Mouse (Mus musculus): Measurements from ENCODE around the gene Pex3. TPM values are rescaled to one million over a fixed set of nuclear protein-coding genes. Genes with fewer than 3 reads are reported as not detected.
"Not testable (repeated sequence)": the region's sequence is repeated elsewhere in the genome, so short reads cannot be mapped to it uniquely, and the experiment has no call there.

Gene Pex3
- polyA plus RNA-seq, 1 experiment from 2014 or later = 34.2 TPM

DNA sequence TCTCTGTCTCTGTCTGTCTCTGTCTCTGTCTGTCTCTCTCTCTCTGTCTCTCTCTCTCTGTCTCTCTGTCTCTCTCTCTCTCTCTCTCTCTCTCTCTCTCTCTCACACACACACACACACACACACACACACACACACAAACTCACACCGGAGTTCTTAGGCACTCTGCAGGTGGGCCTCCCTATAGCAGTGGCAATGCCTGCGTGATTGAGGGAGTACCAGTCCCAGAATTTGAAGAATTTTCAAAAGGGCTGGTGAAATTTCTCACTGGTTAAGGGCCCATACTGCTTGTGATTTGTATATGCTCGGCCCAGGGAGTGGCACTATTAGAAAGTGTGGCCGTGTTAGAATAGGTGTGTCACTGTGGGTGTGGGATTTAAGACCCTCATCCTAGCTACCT lies 51.4 kb downstream of the Pex3 start:
- not testable (repeated sequence) for H3K27me3 ChIP-seq (ENCODE audit: control insufficient read depth, insufficient read depth, low read depth, low read length); H3K4me1 ChIP-seq (ENCODE audit: control insufficient read depth, insufficient read depth, low read length); H3K9me3 ChIP-seq (replicated peaks; ENCODE audit: control insufficient read depth, low read length, poor library complexity, severe bottlenecking); H3K36me3 ChIP-seq (ENCODE audit: control insufficient read depth, insufficient read depth, low read length); H3K27ac ChIP-seq (ENCODE audit: low read length)
- 51% methylated on average over 4 of the region's 4 CpGs for WGBS
- ATAC-seq = peak; percentile 57; the same call in 1 of the 2 replicates
- H3K4me3 ChIP-seq (ENCODE audit: low read depth, low read length) = peak overlapping the region; percentile 66
- H3K9ac ChIP-seq (ENCODE audit: low read depth, low read length) = peak overlapping the region; percentile 79; the same call in 1 of the 2 replicates
- peak overlapping the region; percentile 61 for H3K4me2 ChIP-seq (ENCODE audit: low read length)

DNA sequence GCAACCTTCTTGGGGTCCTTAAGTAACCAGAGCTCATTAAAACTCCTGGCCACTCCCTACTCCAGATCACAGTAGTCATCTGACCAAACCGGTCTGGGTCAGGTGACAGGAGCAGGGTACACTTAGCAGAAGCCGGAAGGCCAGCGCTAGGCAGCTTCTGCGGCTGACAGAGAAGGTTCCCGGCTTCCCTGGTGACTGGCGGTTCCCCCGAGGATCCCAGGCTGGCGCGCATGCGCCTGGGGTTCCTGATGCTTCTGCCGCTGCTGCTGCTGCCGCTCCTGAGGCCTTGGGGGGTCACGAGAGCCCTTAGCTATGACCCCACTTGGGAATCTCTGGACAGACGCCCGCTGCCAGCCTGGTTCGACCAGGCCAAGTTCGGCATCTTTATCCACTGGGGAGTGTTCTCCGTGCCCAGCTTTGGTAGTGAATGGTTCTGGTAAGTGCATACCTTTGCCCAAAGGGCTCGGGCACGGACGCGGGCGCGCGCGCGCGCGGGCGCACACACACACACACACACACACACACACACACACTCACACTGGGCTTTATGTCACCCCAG lies 51.9 kb downstream of the Pex3 start:
- Histone ChIP-seq H3K27ac (ENCODE audit: low read length) (no peak overlapping the region), H3K27me3 (ENCODE audit: control insufficient read depth, insufficient read depth, low read depth, low read length) (no peaks in the 10 kb centered on the region), H3K4me1 (ENCODE audit: control insufficient read depth, insufficient read depth, low read length) (peaks cover 10% of the 10 kb centered on the region), H3K4me3 (ENCODE audit: low read depth, low read length) (peak overlapping the region; percentile 66), H3K36me3 (ENCODE audit: control insufficient read depth, insufficient read depth, low read length) (peaks cover 7% of the 10 kb centered on the region), H3K9ac (ENCODE audit: low read depth, low read length) (peak overlapping the region; percentile 79), H3K4me2 (ENCODE audit: low read length) (peak overlapping the region; percentile 61), H3K9me3 (replicated peaks; ENCODE audit: control insufficient read depth, low read length, poor library complexity, severe bottlenecking) (no peaks in the 10 kb centered on the region)
- 0% methylated on average over 22 of the region's 30 CpGs for WGBS
- peak; percentile 95 for ATAC-seq

DNA sequence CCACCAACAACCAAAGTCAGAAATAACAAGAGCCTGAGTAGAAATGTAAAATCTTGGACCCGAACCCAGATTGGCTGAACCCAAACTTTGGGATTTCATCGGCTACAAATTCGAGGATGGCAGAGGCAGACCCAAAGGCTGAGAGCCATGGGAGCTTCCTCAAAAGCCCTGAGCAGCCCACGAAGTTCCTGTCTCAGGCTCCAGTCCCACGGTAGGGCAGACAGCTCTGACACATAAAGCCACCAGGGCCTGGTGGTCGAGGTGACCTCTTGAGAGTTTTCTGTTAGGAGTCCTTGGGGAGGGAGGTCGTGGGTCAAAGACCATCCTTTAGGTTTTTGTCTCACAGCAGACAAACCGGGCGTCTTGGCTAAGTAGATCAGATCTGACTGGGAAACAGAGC lies 52.5 kb downstream of the Pex3 start:
- H3K27ac ChIP-seq (ENCODE audit: low read length) = no peak overlapping the region
- peaks cover 2% of the 10 kb centered on the region; the same call in 1 of the 2 replicates for H3K36me3 ChIP-seq (ENCODE audit: control insufficient read depth, insufficient read depth, low read length)
- ATAC-seq = peak; percentile 16; the same call in 1 of the 2 replicates
- no peaks in the 10 kb centered on the region for H3K9me3 ChIP-seq (replicated peaks; ENCODE audit: control insufficient read depth, low read length, poor library complexity, severe bottlenecking)
- no peaks in the 10 kb centered on the region for H3K27me3 ChIP-seq (ENCODE audit: control insufficient read depth, insufficient read depth, low read depth, low read length)
- H3K4me2 ChIP-seq (ENCODE audit: low read length) = peak overlapping the region; percentile 61
- H3K4me3 ChIP-seq (ENCODE audit: low read depth, low read length) = peak overlapping the region; percentile 66
- peaks cover 10% of the 10 kb centered on the region for H3K4me1 ChIP-seq (ENCODE audit: control insufficient read depth, insufficient read depth, low read length)
- peak overlapping the region; percentile 79; the same call in 1 of the 2 replicates for H3K9ac ChIP-seq (ENCODE audit: low read depth, low read length)
- WGBS = 42% methylated on average over 9 of the region's 9 CpGs

DNA sequence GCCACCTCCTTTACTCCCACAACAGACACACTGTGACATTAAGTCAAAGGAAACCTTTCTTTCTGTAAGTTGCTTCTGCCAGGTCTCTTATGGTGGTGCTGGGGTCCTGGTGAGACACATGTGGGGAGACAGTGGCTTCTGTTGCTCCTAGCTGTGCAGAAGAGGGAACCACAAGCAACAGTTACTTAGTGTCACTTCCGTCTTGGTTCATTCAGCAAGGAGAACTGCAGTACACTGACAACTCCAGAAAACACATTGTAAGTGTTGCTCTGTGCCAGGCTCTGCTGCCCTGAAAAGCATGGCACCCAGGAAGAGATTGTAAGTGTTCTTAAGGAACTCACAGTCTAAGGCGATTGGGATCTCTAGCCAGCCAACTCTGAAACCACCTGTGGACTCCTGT lies 53.6 kb downstream of the Pex3 start, which contains the start of gene Fuca2:
TSS of gene Fuca2 (plus strand) at position 210 of the 400 bp plus-strand sequence.
- H3K27me3 ChIP-seq (ENCODE audit: control insufficient read depth, insufficient read depth, low read depth, low read length) = no peaks in the 10 kb centered on the region
- no peaks in the 10 kb centered on the region for H3K9me3 ChIP-seq (replicated peaks; ENCODE audit: control insufficient read depth, low read length, poor library complexity, severe bottlenecking)
- no peak within 1 kb of the TSS for H3K4me3 ChIP-seq (ENCODE audit: low read depth, low read length)
- 0 out of 2 replicates have a peak, but pooled peaks cover 2% of the 10 kb centered on the region for H3K36me3 ChIP-seq (ENCODE audit: control insufficient read depth, insufficient read depth, low read length)
- H3K27ac ChIP-seq (ENCODE audit: low read length) = no peak within 1 kb of the TSS
- no peak for ATAC-seq
- 79% methylated on average over 2 of the region's 2 CpGs for WGBS
- no peak within 1 kb of the TSS for H3K4me2 ChIP-seq (ENCODE audit: low read length)
- H3K4me1 ChIP-seq (ENCODE audit: control insufficient read depth, insufficient read depth, low read length) = peaks cover 10% of the 10 kb centered on the region
- no peak within 1 kb of the TSS for H3K9ac ChIP-seq (ENCODE audit: low read depth, low read length)

DNA sequence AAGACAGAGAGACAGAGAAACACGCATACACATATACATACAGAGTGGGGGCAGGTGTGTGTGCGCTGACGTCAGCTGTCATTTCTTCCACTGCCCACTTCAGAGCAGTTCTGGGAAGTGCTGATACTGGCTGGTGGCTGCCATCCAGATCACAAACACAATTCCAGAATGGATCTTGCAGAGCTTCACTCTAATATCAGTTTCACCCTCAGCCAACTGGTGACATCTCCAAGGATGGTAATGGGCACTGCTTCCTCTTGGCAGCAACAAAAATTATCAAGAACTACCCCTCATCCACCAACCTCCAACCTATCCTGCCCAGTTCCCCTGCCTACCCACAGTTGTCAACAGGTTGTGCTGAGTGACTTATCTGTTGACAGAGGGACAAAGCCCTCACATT lies 56.6 kb downstream of the Pex3 start:
- 96% methylated on average over 3 of the region's 3 CpGs for whole genome bisulfite sequencing
- no peak overlapping the region for H3K27ac ChIP-seq (ENCODE audit: low read length)
- no peaks in the 10 kb centered on the region for H3K9me3 ChIP-seq (replicated peaks; ENCODE audit: control insufficient read depth, low read length, poor library complexity, severe bottlenecking)
- H3K36me3 ChIP-seq (ENCODE audit: control insufficient read depth, insufficient read depth, low read length) = no peaks in the 10 kb centered on the region
- no peak overlapping the region for H3K4me3 ChIP-seq (ENCODE audit: low read depth, low read length)
- no peak overlapping the region for H3K4me2 ChIP-seq (ENCODE audit: low read length)
- ATAC-seq = no peak
- no peak overlapping the region for H3K9ac ChIP-seq (ENCODE audit: low read depth, low read length)
- H3K27me3 ChIP-seq (ENCODE audit: control insufficient read depth, insufficient read depth, low read depth, low read length) = no peaks in the 10 kb centered on the region
- no peaks in the 10 kb centered on the region for H3K4me1 ChIP-seq (ENCODE audit: control insufficient read depth, insufficient read depth, low read length)

DNA sequence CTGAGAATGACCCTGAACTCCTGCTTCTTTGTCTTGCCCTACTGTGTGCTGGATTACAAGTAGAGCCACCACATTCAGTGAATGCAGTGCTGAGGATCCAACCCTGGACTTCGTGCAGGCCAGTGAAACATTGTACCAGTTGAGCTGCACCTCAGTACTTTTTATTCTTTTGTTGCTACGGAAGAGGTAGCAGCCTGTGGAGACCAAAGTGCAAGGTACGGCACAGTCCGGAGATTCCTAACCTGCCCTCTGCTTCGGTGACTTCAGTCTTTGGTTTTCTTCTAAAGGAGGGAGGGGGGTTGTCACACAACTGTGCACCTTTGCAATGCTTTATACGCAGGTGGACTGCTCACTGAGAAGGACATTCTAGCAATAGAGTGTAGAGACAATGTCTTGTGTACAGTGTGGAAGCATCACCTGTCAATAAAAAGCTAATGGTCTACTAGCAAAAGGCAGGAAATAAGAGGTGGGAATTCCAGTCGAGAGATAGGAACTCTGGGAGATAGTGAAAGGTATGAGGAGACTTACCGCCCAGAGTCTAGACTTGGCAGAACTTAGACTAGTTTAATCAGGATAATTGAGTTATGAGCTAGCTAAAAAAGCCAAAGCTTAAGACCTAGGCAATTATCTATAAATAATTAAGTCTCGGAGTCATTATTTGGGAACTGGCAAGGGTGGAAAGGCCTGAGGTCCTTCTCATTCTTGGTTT lies 58.8 kb downstream of the Pex3 start:
- H3K9ac ChIP-seq (ENCODE audit: low read depth, low read length) = no peak overlapping the region
- H3K27me3 ChIP-seq (ENCODE audit: control insufficient read depth, insufficient read depth, low read depth, low read length) = no peaks in the 10 kb centered on the region
- H3K4me1 ChIP-seq (ENCODE audit: control insufficient read depth, insufficient read depth, low read length) = no peaks in the 10 kb centered on the region
- no peaks in the 10 kb centered on the region for H3K36me3 ChIP-seq (ENCODE audit: control insufficient read depth, insufficient read depth, low read length)
- H3K4me3 ChIP-seq (ENCODE audit: low read depth, low read length) = no peak overlapping the region
- ATAC-seq = no peak
- H3K27ac ChIP-seq (ENCODE audit: low read length) = no peak overlapping the region
- H3K9me3 ChIP-seq (replicated peaks; ENCODE audit: control insufficient read depth, low read length, poor library complexity, severe bottlenecking) = no peaks in the 10 kb centered on the region
- no peak overlapping the region for H3K4me2 ChIP-seq (ENCODE audit: low read length)
- 90% methylated on average over 9 of the region's 9 CpGs for WGBS

DNA sequence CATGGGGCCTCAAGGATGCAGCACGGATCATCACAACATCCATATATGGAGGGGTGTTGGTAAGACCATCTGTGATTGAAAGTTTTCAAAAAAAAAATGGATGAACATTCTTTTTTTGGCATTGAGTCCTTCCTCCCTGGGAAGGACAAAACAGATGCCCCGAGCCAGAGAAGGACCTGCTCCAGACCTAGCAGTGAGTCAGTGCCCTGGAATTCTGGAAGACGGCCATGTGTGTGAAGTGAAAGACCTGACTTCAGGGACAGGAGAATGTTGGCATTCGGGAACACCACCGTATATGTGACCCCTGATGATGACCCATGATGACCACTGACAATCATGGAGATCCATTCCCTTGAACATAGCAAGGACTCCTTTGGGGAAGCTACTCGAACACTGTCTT lies 63.3 kb downstream of the Pex3 start:
- Histone ChIP-seq H3K9ac (ENCODE audit: low read depth, low read length) (no peak overlapping the region), H3K4me2 (ENCODE audit: low read length) (no peak overlapping the region), H3K4me3 (ENCODE audit: low read depth, low read length) (no peak overlapping the region), H3K4me1 (ENCODE audit: control insufficient read depth, insufficient read depth, low read length) (no peaks in the 10 kb centered on the region), H3K27ac (ENCODE audit: low read length) (no peak overlapping the region), H3K27me3 (ENCODE audit: control insufficient read depth, insufficient read depth, low read depth, low read length) (no peaks in the 10 kb centered on the region), H3K36me3 (ENCODE audit: control insufficient read depth, insufficient read depth, low read length) (no peaks in the 10 kb centered on the region), H3K9me3 (replicated peaks; ENCODE audit: control insufficient read depth, low read length, poor library complexity, severe bottlenecking) (no peaks in the 10 kb centered on the region)
- ATAC-seq = no peak
- WGBS = 94% methylated on average over 6 of the region's 6 CpGs

DNA sequence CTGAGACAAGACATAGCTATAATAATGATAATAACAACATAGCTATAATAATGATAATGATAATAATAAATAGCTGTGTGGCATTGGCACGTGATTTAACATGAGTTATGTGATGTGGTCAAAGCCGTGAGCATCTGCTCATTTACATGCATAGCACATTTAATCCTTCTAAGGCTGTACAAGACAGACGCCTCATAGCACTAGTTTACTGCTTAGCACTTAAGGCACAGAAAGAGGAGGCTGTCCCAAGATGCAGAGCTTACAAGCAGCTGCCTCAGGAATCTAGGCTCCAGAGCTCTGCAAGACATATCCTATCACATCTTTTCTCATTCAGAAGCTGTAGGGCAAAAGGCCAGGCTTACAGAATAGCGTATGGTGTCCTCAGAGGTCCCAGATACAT lies 67.0 kb downstream of the Pex3 start:
- Histone ChIP-seq H3K4me2 (ENCODE audit: low read length) (no peak overlapping the region), H3K4me1 (ENCODE audit: control insufficient read depth, insufficient read depth, low read length) (peaks cover 6% of the 10 kb centered on the region; the same call in 1 of the 2 replicates), H3K4me3 (ENCODE audit: low read depth, low read length) (no peak overlapping the region), H3K9me3 (replicated peaks; ENCODE audit: control insufficient read depth, low read length, poor library complexity, severe bottlenecking) (no peaks in the 10 kb centered on the region), H3K9ac (ENCODE audit: low read depth, low read length) (no peak overlapping the region), H3K27ac (ENCODE audit: low read length) (no peak overlapping the region), H3K36me3 (ENCODE audit: control insufficient read depth, insufficient read depth, low read length) (no peaks in the 10 kb centered on the region), H3K27me3 (ENCODE audit: control insufficient read depth, insufficient read depth, low read depth, low read length) (no peaks in the 10 kb centered on the region)
- ATAC-seq = no peak
- WGBS = 49% methylated on average over 4 of the region's 4 CpGs

DNA sequence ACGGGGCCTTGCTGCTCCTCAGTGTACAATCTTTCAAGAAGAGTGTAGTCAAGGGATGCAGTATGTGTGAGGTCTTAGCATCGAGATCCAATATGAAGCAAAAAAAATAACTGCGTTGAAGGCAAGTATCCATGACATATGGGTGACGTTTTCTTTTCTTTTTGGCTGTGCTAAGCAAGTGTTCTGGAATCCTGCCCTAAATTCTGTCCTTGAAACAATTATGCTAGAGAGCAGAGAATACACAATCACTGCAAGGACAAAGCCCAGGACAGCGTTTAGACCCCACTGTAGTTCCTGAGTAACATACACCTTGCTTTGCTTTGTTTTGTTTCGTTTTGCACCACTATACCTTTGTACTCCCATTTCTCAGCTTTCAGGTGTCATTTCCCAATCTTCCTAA lies 73.6 kb downstream of the Pex3 start:
- Histone ChIP-seq H3K9ac (ENCODE audit: low read depth, low read length) (no peak overlapping the region), H3K36me3 (ENCODE audit: control insufficient read depth, insufficient read depth, low read length) (no peaks in the 10 kb centered on the region), H3K4me3 (ENCODE audit: low read depth, low read length) (no peak overlapping the region), H3K4me1 (ENCODE audit: control insufficient read depth, insufficient read depth, low read length) (peaks cover 6% of the 10 kb centered on the region; the same call in 1 of the 2 replicates), H3K27me3 (ENCODE audit: control insufficient read depth, insufficient read depth, low read depth, low read length) (peaks cover 3% of the 10 kb centered on the region), H3K4me2 (ENCODE audit: low read length) (no peak overlapping the region), H3K27ac (ENCODE audit: low read length) (no peak overlapping the region), H3K9me3 (replicated peaks; ENCODE audit: control insufficient read depth, low read length, poor library complexity, severe bottlenecking) (no peaks in the 10 kb centered on the region)
- ATAC-seq = no peak
- WGBS = 83% methylated on average over 6 of the region's 6 CpGs
